Mouse (Mus musculus): ENCODE measurements around the gene Tbxas1. TPM values are rescaled to one million over a fixed set of nuclear protein-coding genes. Genes with fewer than 3 reads are reported as not detected.

Tbxas1 gene
- 10.7 to 19.2 TPM (median 18.1 TPM) in 3 replicates for total RNA-seq (2017)

DNA sequence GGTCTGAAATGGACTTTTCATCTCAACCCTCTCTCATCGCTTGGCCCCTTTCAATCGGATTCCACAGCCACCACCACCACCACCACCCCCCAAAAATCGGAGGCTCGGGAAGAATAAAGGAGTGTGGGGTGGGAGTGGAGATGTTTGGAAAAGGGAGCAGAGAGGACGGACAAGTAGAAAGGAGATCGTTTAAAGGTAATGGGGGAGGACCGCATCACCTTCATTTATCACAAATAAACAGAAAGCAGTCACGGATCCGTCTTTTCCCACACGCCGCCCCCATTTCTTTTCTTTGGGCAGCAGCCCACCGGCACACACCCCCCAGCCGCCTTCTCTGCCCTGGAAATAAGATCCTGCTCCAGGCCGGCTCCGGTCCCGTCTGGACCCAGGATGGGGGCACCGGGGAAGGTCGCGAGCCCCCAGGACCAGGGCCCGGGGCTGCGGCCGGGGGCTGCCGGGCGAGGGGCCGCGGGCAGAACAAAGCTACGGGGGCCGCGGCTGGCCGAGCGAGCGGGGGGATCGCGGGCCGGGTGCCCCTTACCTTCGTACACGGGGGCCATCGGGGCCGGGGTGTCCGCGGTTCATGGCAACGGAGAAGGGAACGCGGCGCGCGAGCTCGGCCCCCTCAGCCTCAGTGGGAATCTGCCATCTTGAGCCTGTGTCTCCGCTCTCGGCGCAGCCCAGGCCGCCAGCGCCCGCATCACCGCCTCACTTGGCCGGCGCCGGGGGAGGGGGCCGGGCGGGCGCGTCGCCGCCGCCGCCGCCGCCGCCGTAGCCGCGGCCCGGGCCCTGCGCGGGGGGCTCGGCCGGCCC lies at the start of gene Tbxas1:
Gene Tbxas1, plus strand, starts transcription at position 147 of the 813 bp plus-strand sequence.
- ATAC-seq (replicated peaks; ENCODE audit: insufficient number of reproducible peaks, low FRiP score, low TSS enrichment, poor library complexity, severe bottlenecking), result no peak

DNA sequence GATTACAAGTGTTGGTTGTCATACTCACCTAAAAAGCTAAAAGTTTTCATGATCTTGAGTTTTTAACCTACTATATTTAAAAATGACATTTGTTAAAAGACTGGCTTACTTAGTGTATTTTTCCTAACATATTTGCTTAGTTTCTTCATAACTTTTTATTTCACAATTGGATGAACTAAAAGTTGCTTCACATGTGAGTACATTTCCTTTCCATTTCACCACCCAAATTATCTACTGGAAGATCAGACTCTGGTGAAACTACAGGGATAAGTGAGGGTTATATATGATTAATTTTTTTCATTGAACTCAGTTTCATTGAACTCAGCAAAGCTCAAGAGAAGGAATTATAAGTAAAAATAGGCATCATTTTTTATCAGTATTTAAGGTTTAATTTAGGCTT lies 49.3 kb upstream of the Tbxas1 start:
- no peak for ATAC-seq (replicated peaks; ENCODE audit: insufficient number of reproducible peaks, low FRiP score, low TSS enrichment, poor library complexity, severe bottlenecking)

DNA sequence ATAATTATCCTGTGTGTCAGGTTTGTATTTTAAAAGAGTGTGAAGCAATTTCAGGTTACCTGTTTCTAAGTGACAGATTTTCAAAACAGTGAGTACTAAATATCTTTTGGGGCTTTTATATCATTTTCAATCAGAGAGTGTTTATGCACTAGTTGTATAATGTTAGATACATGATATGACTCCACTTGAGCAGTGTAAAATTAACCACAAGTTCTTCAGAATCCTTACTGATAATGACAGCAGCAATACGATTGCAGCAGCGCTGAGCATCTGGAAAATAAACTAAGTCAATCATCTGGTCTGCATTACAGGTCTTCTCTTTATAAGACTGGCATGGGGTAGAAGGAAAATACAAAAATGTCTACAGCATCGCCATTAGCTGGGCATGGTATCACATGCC lies 48.3 kb upstream of the Tbxas1 start:
- ATAC-seq (replicated peaks; ENCODE audit: insufficient number of reproducible peaks, low FRiP score, low TSS enrichment, poor library complexity, severe bottlenecking), result no peak

DNA sequence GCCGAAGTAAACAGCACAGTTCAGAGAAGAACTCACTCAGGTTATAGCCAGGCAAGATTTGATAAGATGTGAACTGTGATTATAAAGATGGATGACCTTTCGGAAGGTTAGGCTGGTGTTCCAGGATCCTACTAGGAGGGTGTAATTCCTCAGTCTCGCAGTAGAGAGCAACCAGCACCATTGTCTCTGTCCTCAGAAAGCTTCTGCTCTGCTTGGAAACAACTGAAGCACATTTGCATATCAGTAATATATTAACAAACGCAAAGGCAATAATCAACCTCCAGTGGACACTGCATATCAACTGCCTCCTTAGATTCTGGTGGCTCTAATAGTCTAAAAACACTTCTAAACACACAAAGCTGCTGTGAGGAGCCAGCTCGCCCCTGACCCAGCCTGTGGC lies 47.8 kb upstream of the Tbxas1 start:
- ATAC-seq (replicated peaks; ENCODE audit: insufficient number of reproducible peaks, low FRiP score, low TSS enrichment, poor library complexity, severe bottlenecking), result no peak

DNA sequence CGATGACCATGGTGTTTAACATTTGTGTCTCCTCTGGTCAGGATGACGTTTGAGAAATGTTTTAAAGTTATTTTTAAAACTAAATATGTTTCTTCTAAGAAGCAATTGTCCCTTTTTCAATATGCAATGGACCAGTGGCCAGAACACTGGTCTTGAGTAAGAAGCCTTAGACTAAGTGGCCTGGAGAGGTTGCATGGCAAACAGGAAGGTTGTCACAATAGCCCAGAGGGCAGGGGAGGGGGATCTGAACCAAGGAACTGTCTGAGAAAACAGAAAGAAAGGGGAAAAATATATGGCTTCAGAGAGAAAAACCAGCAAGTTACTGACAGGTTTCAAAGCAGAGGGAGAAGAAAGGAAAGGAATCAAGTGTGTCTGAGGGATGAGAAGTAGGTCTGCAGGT lies 47.0 kb upstream of the Tbxas1 start:
- no peak for ATAC-seq (replicated peaks; ENCODE audit: insufficient number of reproducible peaks, low FRiP score, low TSS enrichment, poor library complexity, severe bottlenecking)

DNA sequence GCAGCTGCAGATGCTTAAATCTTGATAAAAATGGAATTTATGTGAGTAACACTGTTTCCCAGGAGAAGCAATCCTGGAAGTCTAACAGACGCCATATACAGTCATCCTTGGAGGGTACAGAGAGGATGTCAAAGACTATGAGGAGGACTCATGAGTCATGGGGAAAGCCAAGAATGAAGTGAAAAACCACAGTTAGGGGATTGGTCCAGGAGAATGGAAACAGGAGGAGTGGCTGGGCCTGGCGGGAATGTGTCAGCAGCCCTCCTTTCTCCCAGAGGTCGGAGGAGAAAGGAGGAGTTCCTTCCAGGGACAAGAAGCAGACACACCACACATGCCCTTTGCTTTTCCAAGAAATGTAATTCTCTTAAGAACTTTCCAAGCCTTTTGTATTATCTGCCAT lies 45.8 kb upstream of the Tbxas1 start:
- no peak for ATAC-seq (replicated peaks; ENCODE audit: insufficient number of reproducible peaks, low FRiP score, low TSS enrichment, poor library complexity, severe bottlenecking)

DNA sequence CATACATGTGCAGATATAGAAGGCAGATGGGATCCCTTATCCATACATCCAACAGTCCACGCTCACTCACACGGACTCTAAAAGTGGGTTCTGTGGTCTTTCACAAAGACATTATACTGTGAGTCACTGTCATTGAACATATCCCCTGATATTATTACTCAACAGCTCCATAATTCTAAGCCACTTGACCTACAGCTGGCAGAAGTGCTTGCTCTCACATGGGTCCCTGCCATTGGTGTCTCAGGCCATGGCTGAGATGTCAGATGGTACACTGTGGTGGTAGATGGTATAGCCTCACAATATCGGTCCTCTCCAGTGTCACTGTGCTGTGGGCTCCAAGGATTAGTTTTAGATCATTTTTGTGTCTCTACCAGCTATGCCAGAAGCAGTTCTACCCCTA lies 41.5 kb upstream of the Tbxas1 start:
- ATAC-seq (replicated peaks; ENCODE audit: insufficient number of reproducible peaks, low FRiP score, low TSS enrichment, poor library complexity, severe bottlenecking), result no peak

DNA sequence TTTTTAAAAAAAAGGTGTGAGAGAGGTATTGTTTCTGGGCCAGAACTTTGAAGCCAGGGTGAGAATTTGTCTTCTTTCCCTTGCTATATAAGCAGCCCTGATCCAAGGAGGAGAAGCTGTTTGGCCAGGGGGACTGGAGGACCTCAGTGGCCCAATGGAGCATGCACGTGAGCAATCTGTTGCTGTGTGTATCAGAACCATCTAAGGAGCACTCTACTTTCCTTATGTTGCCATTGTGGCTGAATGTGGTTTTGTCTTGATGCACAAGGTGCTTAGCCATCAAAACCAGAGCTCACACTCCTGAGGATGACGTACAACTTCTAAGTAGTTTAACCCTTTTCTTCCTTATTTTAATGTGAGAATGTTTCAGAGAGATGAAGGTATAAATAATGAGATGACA lies 40.5 kb upstream of the Tbxas1 start:
- no peak for ATAC-seq (replicated peaks; ENCODE audit: insufficient number of reproducible peaks, low FRiP score, low TSS enrichment, poor library complexity, severe bottlenecking)

DNA sequence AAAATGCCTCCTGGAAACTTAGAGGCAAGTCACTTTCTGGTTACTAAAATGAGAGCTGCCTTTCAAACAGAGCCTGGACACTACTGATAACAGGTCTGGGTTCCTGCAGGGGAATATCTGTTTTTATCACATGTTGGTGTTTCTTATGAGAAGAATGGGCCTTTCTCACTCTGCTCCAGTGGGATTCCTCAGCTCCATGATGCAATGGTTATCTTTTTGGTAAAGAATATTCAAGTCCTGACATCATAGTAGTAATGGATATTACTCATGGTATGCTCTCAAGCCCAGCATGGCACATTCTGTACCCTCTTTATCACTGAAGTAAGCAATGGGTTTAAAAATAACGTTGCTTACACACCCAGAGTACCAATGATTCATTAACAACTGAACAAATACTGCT lies 40.0 kb upstream of the Tbxas1 start:
- ATAC-seq (replicated peaks; ENCODE audit: insufficient number of reproducible peaks, low FRiP score, low TSS enrichment, poor library complexity, severe bottlenecking), result no peak

DNA sequence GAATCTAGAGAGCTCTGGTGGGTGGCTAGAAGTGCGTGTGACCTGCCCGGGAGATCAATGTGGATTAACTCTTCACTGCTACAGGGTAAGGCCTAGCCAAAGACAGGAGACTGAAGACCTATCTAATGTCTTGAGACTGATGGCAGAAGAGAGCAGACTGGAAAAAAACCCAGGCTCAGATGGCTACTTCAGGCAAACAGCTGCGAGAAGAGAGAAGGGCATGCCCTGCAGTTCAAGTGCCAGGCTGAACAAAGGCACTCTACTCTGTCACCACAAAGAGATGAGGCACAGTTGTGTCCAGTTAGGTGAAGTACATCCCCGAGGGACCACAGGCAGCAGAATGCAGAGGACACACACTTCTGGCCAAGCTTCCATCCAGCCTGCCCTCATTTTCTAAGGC lies 37.1 kb upstream of the Tbxas1 start:
- ATAC-seq (replicated peaks; ENCODE audit: insufficient number of reproducible peaks, low FRiP score, low TSS enrichment, poor library complexity, severe bottlenecking), result no peak

DNA sequence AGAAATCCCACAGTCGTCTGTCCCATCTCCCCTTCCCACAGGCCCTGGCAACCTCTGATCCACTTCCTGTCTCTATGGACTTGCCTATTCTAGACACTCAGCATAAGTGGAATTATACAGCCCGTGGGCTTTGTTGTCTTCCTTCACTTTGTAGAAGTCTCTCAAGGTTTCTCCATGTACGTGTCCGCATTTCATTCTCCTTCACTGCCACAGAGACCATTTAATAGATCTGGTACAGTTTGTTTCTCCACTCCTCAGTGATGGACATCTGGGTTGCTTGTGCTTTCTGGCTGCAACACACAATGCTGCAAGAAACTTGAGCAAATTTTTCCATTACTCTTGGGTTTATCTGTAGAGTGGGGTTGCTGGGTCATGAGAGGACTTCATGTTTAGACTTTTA lies 35.3 kb upstream of the Tbxas1 start:
- ATAC-seq (replicated peaks; ENCODE audit: insufficient number of reproducible peaks, low FRiP score, low TSS enrichment, poor library complexity, severe bottlenecking), result no peak

DNA sequence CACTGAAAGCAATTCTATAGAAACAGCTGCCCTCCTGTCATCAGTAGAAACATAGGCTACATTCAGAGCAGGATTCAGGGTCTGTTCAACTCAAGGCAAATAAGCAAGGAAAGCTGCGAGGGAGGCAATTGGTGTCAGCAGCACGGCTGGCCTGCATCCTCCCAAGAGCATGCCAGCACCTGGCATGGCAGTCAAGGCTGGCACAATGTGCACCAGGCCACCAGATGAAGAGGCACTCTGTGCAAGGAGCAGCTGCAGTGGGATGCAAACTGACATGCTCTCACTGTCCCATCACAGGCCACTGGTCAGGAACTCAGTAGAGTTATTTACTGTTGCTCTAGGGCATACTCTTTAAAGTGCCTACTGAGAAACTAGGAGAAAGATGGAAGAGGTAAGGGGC lies 34.8 kb upstream of the Tbxas1 start:
- no peak for ATAC-seq (replicated peaks; ENCODE audit: insufficient number of reproducible peaks, low FRiP score, low TSS enrichment, poor library complexity, severe bottlenecking)

DNA sequence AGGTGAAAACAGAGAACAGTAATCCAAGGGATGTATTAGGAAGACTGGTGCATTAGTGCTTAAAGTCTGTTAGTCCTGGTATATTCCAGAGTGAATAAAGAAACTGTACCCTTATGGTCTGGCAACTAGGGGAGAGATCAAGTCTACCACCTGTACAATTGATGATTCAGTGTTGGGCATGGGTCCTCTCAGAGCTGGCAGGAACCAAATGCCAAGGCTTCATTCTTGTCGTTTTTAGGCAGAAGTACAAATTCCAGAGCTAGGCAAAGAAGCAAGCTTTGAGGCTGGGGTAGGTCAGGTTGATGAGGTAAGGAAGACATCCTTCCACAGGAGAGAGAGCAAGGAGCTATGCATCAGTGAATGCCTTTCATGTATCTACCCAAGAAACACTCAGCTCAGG lies 34.4 kb upstream of the Tbxas1 start:
- no peak for ATAC-seq (replicated peaks; ENCODE audit: insufficient number of reproducible peaks, low FRiP score, low TSS enrichment, poor library complexity, severe bottlenecking)

DNA sequence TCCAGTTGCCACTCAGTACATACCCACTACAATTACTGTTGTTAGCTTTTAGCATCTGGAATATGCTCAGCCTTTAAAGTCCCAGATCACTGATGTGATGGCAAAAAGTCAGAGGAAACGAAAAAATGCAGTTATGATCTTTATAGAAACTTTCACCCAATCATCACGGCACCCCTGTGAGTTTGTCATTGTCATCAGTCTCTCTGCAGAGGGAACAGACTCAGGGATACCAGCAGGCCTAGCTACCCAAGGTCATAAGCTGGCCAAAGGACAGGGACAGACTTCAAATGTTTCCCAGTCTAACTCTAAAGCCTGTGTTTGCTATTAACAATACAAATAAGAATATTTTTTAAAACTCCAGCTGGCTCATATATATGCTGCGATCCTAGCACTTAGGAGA lies 33.7 kb upstream of the Tbxas1 start:
- no peak for ATAC-seq (replicated peaks; ENCODE audit: insufficient number of reproducible peaks, low FRiP score, low TSS enrichment, poor library complexity, severe bottlenecking)

DNA sequence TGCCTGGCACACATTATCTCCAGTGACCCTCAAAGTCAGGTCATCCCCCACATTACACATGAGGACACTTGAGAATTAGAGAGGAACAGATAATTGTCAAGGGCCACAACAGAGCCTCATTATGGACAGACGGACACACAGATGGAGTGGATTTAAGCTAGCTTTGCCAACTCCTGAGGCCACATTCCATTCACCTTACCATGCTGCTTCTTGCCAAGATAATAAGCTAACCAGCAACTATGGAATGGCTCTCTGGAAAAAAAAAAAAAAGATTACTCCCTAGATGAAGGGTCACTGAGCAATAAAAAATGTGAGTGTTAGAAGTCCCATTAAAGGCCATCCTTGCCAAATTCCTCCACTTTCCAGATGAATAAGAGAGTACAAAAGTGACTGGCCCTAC lies 30.1 kb upstream of the Tbxas1 start:
- ATAC-seq (replicated peaks; ENCODE audit: insufficient number of reproducible peaks, low FRiP score, low TSS enrichment, poor library complexity, severe bottlenecking), result no peak

DNA sequence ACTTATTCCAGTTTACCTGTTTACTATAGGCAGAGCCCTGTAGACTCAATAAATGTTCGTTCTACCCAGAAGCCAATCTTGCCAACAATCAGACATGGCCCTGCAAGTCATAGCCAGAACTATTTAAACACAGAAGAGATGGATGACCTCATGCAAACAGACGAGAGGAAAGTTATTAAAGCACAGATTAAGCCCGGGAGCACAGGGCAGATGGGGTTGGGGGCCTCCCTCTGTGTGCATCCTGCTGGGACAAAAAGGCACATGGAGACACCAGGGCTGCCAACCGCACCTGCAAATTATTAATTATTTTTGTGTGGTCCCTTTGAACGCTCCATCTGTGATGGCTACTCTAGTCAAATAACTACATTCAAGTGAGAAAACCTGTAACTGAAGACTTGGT lies 29.3 kb upstream of the Tbxas1 start:
- no peak for ATAC-seq (replicated peaks; ENCODE audit: insufficient number of reproducible peaks, low FRiP score, low TSS enrichment, poor library complexity, severe bottlenecking)

DNA sequence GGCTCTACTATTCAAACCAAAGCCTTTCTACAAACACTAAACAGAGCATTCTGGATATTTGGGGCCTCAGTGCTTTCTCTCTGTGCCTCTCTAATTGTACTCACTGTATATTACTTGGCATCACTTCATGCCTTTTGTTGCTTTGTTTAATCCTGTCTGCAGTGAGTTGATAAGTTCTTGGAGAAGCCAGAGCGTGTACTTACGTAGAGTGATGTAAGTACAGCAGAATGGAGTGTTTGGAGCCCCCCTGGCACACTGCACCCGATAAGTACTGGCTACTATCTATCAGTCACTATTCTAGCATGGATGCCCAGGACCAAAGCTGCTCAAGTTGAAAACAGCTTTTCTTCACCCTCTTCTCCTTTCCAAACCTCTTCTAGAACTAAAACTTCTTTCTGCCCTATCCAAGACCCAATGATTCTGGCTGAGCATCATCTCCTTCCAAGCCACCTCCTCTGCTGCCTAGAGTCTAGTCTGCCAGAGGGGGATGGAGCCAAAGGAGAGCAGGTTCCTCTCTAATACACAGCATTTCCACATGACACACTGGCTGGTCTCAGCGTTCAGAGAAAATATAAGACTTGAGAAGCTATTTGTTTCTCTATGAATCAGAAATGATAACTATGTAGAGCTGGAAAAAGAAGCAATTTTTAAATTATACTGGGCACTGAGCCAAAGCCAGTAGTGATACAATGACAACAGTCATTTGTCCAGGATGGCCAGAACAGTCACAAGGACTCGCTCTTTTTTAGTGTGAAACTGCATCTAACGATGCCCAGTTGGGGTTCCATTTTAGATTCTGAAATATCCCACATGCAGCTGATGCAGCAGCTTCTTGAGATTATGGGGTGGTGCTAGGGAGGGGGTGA lies 28.6 kb upstream of the Tbxas1 start:
- ATAC-seq (replicated peaks; ENCODE audit: insufficient number of reproducible peaks, low FRiP score, low TSS enrichment, poor library complexity, severe bottlenecking), result no peak

DNA sequence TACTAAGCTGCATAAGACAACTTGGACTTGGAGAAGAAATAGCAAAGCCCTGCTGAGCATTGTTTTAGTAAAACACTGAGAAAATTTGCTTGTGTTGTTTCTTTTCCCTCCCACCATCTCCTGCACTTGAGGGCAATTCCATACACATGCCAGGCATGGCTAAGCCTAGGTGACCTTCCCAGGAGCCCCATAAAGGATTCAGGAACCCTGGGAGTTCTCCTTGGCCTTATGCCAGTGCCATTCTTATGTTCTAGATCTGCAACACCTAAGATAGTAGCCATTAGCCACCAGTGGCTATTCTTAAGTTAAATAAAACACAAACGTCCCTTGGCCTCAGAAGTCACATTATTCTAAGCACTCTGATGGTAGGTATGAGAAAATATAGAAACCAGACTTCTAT lies 27.8 kb upstream of the Tbxas1 start:
- ATAC-seq (replicated peaks; ENCODE audit: insufficient number of reproducible peaks, low FRiP score, low TSS enrichment, poor library complexity, severe bottlenecking), result no peak

DNA sequence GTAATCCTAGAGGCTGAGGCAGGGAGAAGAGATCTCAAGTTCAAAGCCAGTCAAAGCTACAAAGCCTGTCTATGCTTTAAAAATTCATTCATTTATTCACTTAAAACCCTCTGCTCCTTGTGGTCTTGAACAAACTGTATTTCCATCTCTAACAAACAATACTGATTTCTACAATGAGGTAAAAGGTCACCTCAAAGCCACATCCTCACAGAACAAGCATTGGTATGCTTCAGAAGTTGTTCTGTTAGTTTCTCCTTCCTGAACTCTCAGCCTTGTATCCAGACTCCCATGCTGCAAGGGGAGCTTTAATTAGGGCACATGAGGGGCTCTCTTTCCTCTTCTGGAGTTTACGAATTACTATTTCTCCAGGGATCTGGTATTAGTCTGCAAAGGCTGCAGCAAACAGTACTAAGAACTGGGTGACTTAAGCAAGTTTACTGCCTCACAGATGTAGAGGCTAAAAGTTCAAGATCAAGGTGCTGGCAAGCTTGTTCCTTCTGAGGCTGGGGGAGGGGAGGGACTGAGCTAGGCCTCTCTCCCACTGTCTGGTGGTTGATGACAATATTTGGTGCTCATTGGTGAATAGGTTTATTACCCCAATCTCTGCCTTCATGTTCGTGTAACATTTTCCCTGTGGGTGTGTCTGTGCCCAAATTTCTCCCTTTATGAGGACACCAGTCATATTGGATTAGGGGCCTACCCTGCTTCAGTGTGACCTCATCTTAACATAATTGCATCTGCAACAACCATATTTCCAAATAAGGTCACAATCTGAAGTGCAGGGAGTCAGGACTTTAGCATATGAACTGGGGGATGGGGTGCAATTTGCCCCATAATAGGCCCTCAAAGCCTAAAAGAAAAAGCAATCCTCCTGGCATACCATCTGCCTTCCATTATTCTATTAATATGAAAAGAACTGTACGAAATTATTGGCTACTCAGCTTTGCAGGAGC lies 27.0 kb upstream of the Tbxas1 start:
- ATAC-seq (replicated peaks; ENCODE audit: insufficient number of reproducible peaks, low FRiP score, low TSS enrichment, poor library complexity, severe bottlenecking), result no peak
